Mouse (Mus musculus): ENCODE results near the gene Gm49510.

GRCm38 (mm10) chr15:78859311-78859710 is 40.2 kb upstream of the Gm49510 start:
- TF ChIP-seq EP300 (IDR thresholded peaks at IDR 0.05; ENCODE audit: insufficient read depth, low read depth, low read length) (no peak), CTCF (IDR thresholded peaks at IDR 0.05; ENCODE audit: low read depth, low read length) (no peak)

All from ES-Bruce4 (cell line).